Comparison of ENCODE assay signal across 8 mouse cellular contexts in genomic region chr7:25674719-25675300, GRCm38 (mm10). TPM values are rescaled to one million over a fixed set of nuclear protein-coding genes. Genes with fewer than 3 reads are reported as not detected.
DNase-seq lines count a peak whose midpoint lies in the region; ATAC-seq and TF ChIP-seq lines count a peak whose summit lies in the region.

TSS of gene Tmem91 (minus strand) at chr7:25675166.

- no peak for TF ChIP-seq CTCF in embryonic fibroblast, embryonic 13.5 days (IDR thresholded peaks at IDR 0.05; ENCODE audit: borderline replicate concordance, insufficient read depth, low read length)

- peak within 1 kb of the TSS; percentile 65 for H3K4me2 ChIP-seq in heart, embryonic 11.5 days

- no peak within 1 kb of the TSS for H3K27ac ChIP-seq in heart, embryonic 11.5 days (ENCODE audit: low read depth, low read length)
- no peak within 1 kb of the TSS for H3K27ac ChIP-seq in embryonic fibroblast, embryonic 13.5 days (ENCODE audit: insufficient read depth, low read length)

- no peaks in the 10 kb centered on the region for H3K36me3 ChIP-seq in heart, embryonic 11.5 days (ENCODE audit: control insufficient read depth, insufficient read depth, low read length)

- no peak for TF ChIP-seq POLR2A in embryonic fibroblast, embryonic 13.5 days (IDR thresholded peaks at IDR 0.05; ENCODE audit: low read depth, low read length)

- peaks cover 34% of the 10 kb centered on the region for H3K27me3 ChIP-seq in heart, embryonic 11.5 days (ENCODE audit: control insufficient read depth, insufficient read depth, low read length)

- peak within 1 kb of the TSS; percentile 54 for H3K9ac ChIP-seq in heart, embryonic 11.5 days (ENCODE audit: low read depth, low read length)

- peak within 1 kb of the TSS; percentile 41 for H3K4me3 ChIP-seq in heart, embryonic 11.5 days (ENCODE audit: low read depth, low read length)
- peak within 1 kb of the TSS; percentile 21; the same call in 1 of the 2 replicates for H3K4me3 ChIP-seq in embryonic fibroblast, embryonic 13.5 days (ENCODE audit: insufficient read depth, low read length)

- no peaks in the 10 kb centered on the region for H3K9me3 ChIP-seq in heart, embryonic 11.5 days (replicated peaks; ENCODE audit: control insufficient read depth, low read length)

- ATAC-seq in heart, embryonic 11.5 days (replicated peaks; ENCODE audit: insufficient number of reproducible peaks, low FRiP score, low TSS enrichment), result no peak
- ATAC-seq in monocyte, adult 5-6 weeks (replicated peaks; ENCODE audit: insufficient number of reproducible peaks, low FRiP score, low TSS enrichment, poor library complexity, severe bottlenecking), result 0 out of 2 replicates have a peak, but pooled peaks have one; percentile 1

- peaks cover 7% of the 10 kb centered on the region; the same call in 1 of the 2 replicates for H3K4me1 ChIP-seq in heart, embryonic 11.5 days (ENCODE audit: control insufficient read depth, insufficient read depth, low read length)
- no peaks in the 10 kb centered on the region for H3K4me1 ChIP-seq in embryonic fibroblast, embryonic 13.5 days (ENCODE audit: control insufficient read depth, insufficient read depth, low read length)

- no peak for DNase-seq in heart, postnatal 36 days
- peak; percentile 23 for DNase-seq in CD4-positive, CD25-positive, alpha-beta regulatory T cell, adult 2 months (ENCODE audit: low read depth, low spot score)
- peak in 1 of 2 experiments; percentile 49 for DNase-seq in left cerebral cortex, postnatal 10 days (ENCODE audit: extremely low spot score in 1 of 2, low spot score in 2 of 2)
- DNase-seq in ovary, postnatal 36 days (ENCODE audit: low spot score), result no peak
- DNase-seq in frontal cortex, postnatal 14 days (ENCODE audit: low spot score in 2 of 2), result no peak

- 3% methylated on average over 29 of the region's 29 CpGs for WGBS in heart, embryonic 11.5 days (ENCODE audit: insufficient replicate concordance)

- intact Hi-C loops in heart, postnatal 36 days (cut with DNase I), result no loop called here
- intact Hi-C loops in left cerebral cortex, postnatal 10 days (cut with DNase I), result no loop called here

RNA-seq across cellular contexts. Expression of gene Tmem91, which starts in this region (rescaled TPM):
- 1.2 and 2.0 TPM in 2 replicates for polyA plus RNA-seq in heart, embryonic 11.5 days (2014; fragmentation: Nextera tagmentation; extraction: Ambion mirVana)
- total RNA-seq in heart, postnatal 36 days (2021), result not detected
- 0.73 TPM in 1 of 2 replicates, not detected in the other for polyA plus RNA-seq in embryonic fibroblast, embryonic 13.5 days (2011; ENCODE audit: insufficient read length, low read depth, missing spikeins)
- total RNA-seq in left cerebral cortex, postnatal 10 days (2021), result 10 to 100 TPM; 53.6 to 67.6 TPM
- total RNA-seq in monocyte, adult 5-6 weeks (2017), result 0.29 to 1.2 TPM (median 0.96 TPM) in 3 replicates

Comparison
In these comparisons a context has a peak if more than half of its experiments do, and no peak if none do; other contexts are left out.
1. RNA of gene Tmem91 (total RNA-seq): 53.6 to 67.6 TPM in left cerebral cortex, postnatal 10 days; 0.29 to 1.2 TPM in monocyte, adult 5-6 weeks and not detected in heart, postnatal 36 days; every median in the first group is over 10 times any median in the second.